Mouse (Mus musculus) thymus, postnatal 14 days (tissue): Measurements from ENCODE around the gene Cwc27.

Experiments
- DNase-seq: peaks from one replicate; pipeline ENCODE4 v3.0.0; 2021

Cwc27 gene

GRCm38 (mm10) chr13:104763193-104763592 is 53.7 kb downstream of the Cwc27 start:
- DNase-seq: no peak

GRCm38 (mm10) chr13:104762401-104762800 is 54.5 kb downstream of the Cwc27 start:
- DNase-seq: no peak

GRCm38 (mm10) chr13:104759381-104759780 is 57.6 kb downstream of the Cwc27 start:
- DNase-seq: no peak

- DNase-seq: no peak
Observed at GRCm38 (mm10) chr13:104747032-104747431, 69.9 kb downstream of the Cwc27 start.

- no peak for DNase-seq
Observed at GRCm38 (mm10) chr13:104742866-104743265, 74.1 kb downstream of the Cwc27 start.

- DNase-seq: no peak
Observed at GRCm38 (mm10) chr13:104729261-104730046, 87.5 kb downstream of the Cwc27 start.

- DNase-seq: no peak
Observed at GRCm38 (mm10) chr13:104727681-104728080, 89.3 kb downstream of the Cwc27 start.

GRCm38 (mm10) chr13:104720133-104720532 is 96.8 kb downstream of the Cwc27 start:
- no peak for DNase-seq

- no peak for DNase-seq
Observed at GRCm38 (mm10) chr13:104694612-104695355, 122.2 kb downstream of the Cwc27 start.

GRCm38 (mm10) chr13:104692710-104693109 is 124.2 kb downstream of the Cwc27 start:
- DNase-seq: no peak

- DNase-seq: no peak
Observed at GRCm38 (mm10) chr13:104685537-104685936, 131.4 kb downstream of the Cwc27 start.

- no peak for DNase-seq
Observed at GRCm38 (mm10) chr13:104684361-104685011, 132.5 kb downstream of the Cwc27 start.

- no peak for DNase-seq
Observed at GRCm38 (mm10) chr13:104681212-104681611, 135.7 kb downstream of the Cwc27 start.

GRCm38 (mm10) chr13:104661188-104661587 is 155.8 kb downstream of the Cwc27 start:
- no peak for DNase-seq

- DNase-seq: no peak
Observed at GRCm38 (mm10) chr13:104660042-104660680, 156.8 kb downstream of the Cwc27 start.

- DNase-seq: no peak
Observed at GRCm38 (mm10) chr13:104656666-104657272, 160.2 kb downstream of the Cwc27 start.

GRCm38 (mm10) chr13:104655137-104655536 is 161.8 kb downstream of the Cwc27 start:
- DNase-seq: no peak

GRCm38 (mm10) chr13:104651763-104652162 is 165.2 kb downstream of the Cwc27 start:
- no peak for DNase-seq

- no peak for DNase-seq
Observed at GRCm38 (mm10) chr13:104650654-104651053, 166.3 kb downstream of the Cwc27 start.

- no peak for DNase-seq
Observed at GRCm38 (mm10) chr13:104650145-104650544, 166.8 kb downstream of the Cwc27 start.

- no peak for DNase-seq
Observed at GRCm38 (mm10) chr13:104645778-104646425, 171.0 kb downstream of the Cwc27 start.

- DNase-seq: no peak
Observed at GRCm38 (mm10) chr13:104644185-104644584, 172.8 kb downstream of the Cwc27 start.
